Mouse (Mus musculus) forebrain, postnatal 0 days (tissue): ENCODE data around the gene Atp6v0d1. TPM values are rescaled to one million over a fixed set of nuclear protein-coding genes. Genes with fewer than 3 reads are reported as not detected.
A peak's percentile ranks its signal among the peaks of the same experiment; 100 is the strongest.

Source experiments
- ATAC-seq: fragments of 200-750 bp; cut with Nextera tagmentation; 2 replicates; pipeline ENCODE4 v1.8.0; 2017; ENCODE audit warnings: mild to moderate bottlenecking, moderate library complexity
- DNase-seq: peaks from one replicate; pipeline ENCODE4 v3.0.0-alpha.2; 2015
- H3K27ac ChIP-seq: fragments of 300-500 bp; sonication (generic); 2 replicates; pipeline ENCODE4 v1.5.1; 2014; ENCODE audit warnings: low read depth, mild to moderate bottlenecking, antibody characterized with exemption, low read length, moderate library complexity, mixed read lengths
- H3K27me3 ChIP-seq: fragments of 300-500 bp; sonication (generic); 2 replicates; pipeline ENCODE4 v1.6.1; 2014; ENCODE audit warnings: mild to moderate bottlenecking, low read length, mixed read lengths; ENCODE audit not compliant: insufficient read depth
- H3K36me3 ChIP-seq: fragments of 300-500 bp; sonication (generic); 2 replicates; pipeline ENCODE4 v1.6.1; 2014; ENCODE audit warnings: mild to moderate bottlenecking, moderate library complexity; ENCODE audit not compliant: insufficient read depth
- H3K4me1 ChIP-seq: fragments of 300-500 bp; sonication (generic); 2 replicates; pipeline ENCODE4 v1.6.1; 2014; ENCODE audit warnings: antibody characterized with exemption; ENCODE audit not compliant: insufficient read depth
- H3K4me2 ChIP-seq: fragments of 300-500 bp; sonication (generic); 2 replicates; pipeline ENCODE4 v1.6.1; 2014; ENCODE audit warnings: low read depth, mild to moderate bottlenecking, moderate library complexity
- H3K4me3 ChIP-seq: fragments of 300-500 bp; sonication (generic); 2 replicates; pipeline ENCODE4 v1.5.1; 2014; ENCODE audit warnings: low read depth, low read length, mixed read lengths
- H3K9ac ChIP-seq: fragments of 300-500 bp; sonication (generic); 2 replicates; pipeline ENCODE4 v1.6.1; 2014; ENCODE audit warnings: mild to moderate bottlenecking
- H3K9me3 ChIP-seq: fragments of 300-500 bp; sonication (generic); 2 replicates; pipeline ENCODE4 v1.6.1; 2016; ENCODE audit warnings: low read length
- CTCF ChIP-seq: sonication (generic); IDR thresholded peaks from 2 replicates; pipeline ENCODE4 v1.5.1; 2016; ENCODE audit warnings: antibody characterized with exemption, control low read depth, low read depth
- WGBS: fragments of 180-500 bp; shearing (Covaris S2); extraction: QIAGEN DNeasy Blood & Tissue Kit; methylation state at CpG from one replicate; pipeline ENCODE4 v1.1.7; 2014; 5-methylcytosine and 5-hydroxymethylcytosine counted together
- polyA plus RNA-seq: library from polyadenylated mRNA; unstranded; fragments of >200 nt; fragmentation: Nextera tagmentation; extraction: Ambion mirVana; gene quantifications from 2 replicates; pipeline ENCODE4 v1.2.1, GENCODE M21; 2015
- total RNA-seq: library from RNA; depleted of rRNA; stranded (reverse); fragments of >200 nt; gene quantifications from 2 replicates; pipeline ENCODE4 v1.2.3, GENCODE M21; 2014

Atp6v0d1 gene
- total and polyA plus RNA-seq, 2 experiments from 2014 or later, result 179 to 275 TPM

- 2% methylated on average over 57 of the region's 68 CpGs for WGBS
- Histone ChIP-seq H3K27ac (no peak within 1 kb of the TSS), H3K9me3 (no peaks in the 10 kb centered on the region), H3K4me2 (peak within 1 kb of the TSS; percentile 95), H3K9ac (peak within 1 kb of the TSS; percentile 41), H3K4me1 (peaks cover 11% of the 10 kb centered on the region; the same call in 1 of the 2 replicates), H3K36me3 (peaks cover 3% of the 10 kb centered on the region; the same call in 1 of the 2 replicates), H3K27me3 (peaks cover 11% of the 10 kb centered on the region), H3K4me3 (peak within 1 kb of the TSS; percentile 45)
- ATAC-seq, result peak; percentile 80
- TF ChIP-seq CTCF, result no peak; the same call in 1 of the 2 replicates
- peak; percentile 56 for DNase-seq
These were observed 47.2 kb downstream of the Atp6v0d1 start, which contains the start of gene Hsd11b2 for GRCm38 (mm10) chr8:105518436-105519313. Hsd11b2 (plus strand) TSS chr8:105518755.

- ATAC-seq (no peak), DNase-seq (no peak)
- no peaks in the 10 kb centered on the region for H3K9me3 ChIP-seq
- no peak for TF ChIP-seq CTCF
- no peak overlapping the region for H3K4me2 ChIP-seq
- no peaks in the 10 kb centered on the region for H3K36me3 ChIP-seq
- 51% methylated on average over 8 of the region's 8 CpGs for WGBS
- H3K27me3 ChIP-seq, result peaks cover 11% of the 10 kb centered on the region
- H3K4me3 ChIP-seq, result no peak overlapping the region
- H3K27ac ChIP-seq, result no peak overlapping the region
- H3K9ac ChIP-seq, result no peak overlapping the region
- H3K4me1 ChIP-seq, result peaks cover 11% of the 10 kb centered on the region; the same call in 1 of the 2 replicates
These were observed 48.5 kb downstream of the Atp6v0d1 start for GRCm38 (mm10) chr8:105517346-105517745.

GRCm38 (mm10) chr8:105516018-105516645 is 49.7 kb downstream of the Atp6v0d1 start:
- H3K9ac ChIP-seq, result 0 out of 2 replicates have a peak overlapping the region, but pooled peaks have one; percentile 3
- H3K27ac ChIP-seq, result no peak overlapping the region
- H3K9me3 ChIP-seq, result no peaks in the 10 kb centered on the region
- peak; percentile 84 for DNase-seq
- no peak overlapping the region for H3K4me3 ChIP-seq
- peak overlapping the region; percentile 35 for H3K4me2 ChIP-seq
- ATAC-seq, result peak; percentile 73
- peak; percentile 93 for TF ChIP-seq CTCF
- H3K4me1 ChIP-seq, result peaks cover 11% of the 10 kb centered on the region; the same call in 1 of the 2 replicates
- 12% methylated on average over 12 of the region's 12 CpGs for WGBS
- H3K27me3 ChIP-seq, result peaks cover 11% of the 10 kb centered on the region
- no peaks in the 10 kb centered on the region for H3K36me3 ChIP-seq

- 85% methylated on average over 5 of the region's 5 CpGs for WGBS
- Histone ChIP-seq H3K4me3 (no peak overlapping the region), H3K36me3 (no peaks in the 10 kb centered on the region), H3K27me3 (peaks cover 11% of the 10 kb centered on the region), H3K27ac (no peak overlapping the region), H3K4me1 (peaks cover 11% of the 10 kb centered on the region; the same call in 1 of the 2 replicates), H3K9me3 (no peaks in the 10 kb centered on the region), H3K9ac (no peak overlapping the region), H3K4me2 (no peak overlapping the region)
- TF ChIP-seq CTCF, result no peak
- DNase-seq, result no peak
- ATAC-seq, result no peak
These were observed 51.2 kb downstream of the Atp6v0d1 start for GRCm38 (mm10) chr8:105514656-105515055.

GRCm38 (mm10) chr8:105514194-105514593 is 51.7 kb downstream of the Atp6v0d1 start:
- ATAC-seq, result no peak
- WGBS, result 93% methylated on average over 6 of the region's 6 CpGs

GRCm38 (mm10) chr8:105509997-105510735 is 55.7 kb downstream of the Atp6v0d1 start:
- ATAC-seq (no peak), DNase-seq (no peak)
- WGBS, result 53% methylated on average over 12 of the region's 12 CpGs
- no peak for TF ChIP-seq CTCF
- Histone ChIP-seq H3K4me3 (no peak overlapping the region), H3K9me3 (no peaks in the 10 kb centered on the region), H3K27ac (no peak overlapping the region), H3K4me2 (no peak overlapping the region), H3K9ac (no peak overlapping the region), H3K4me1 (no peaks in the 10 kb centered on the region), H3K27me3 (no peaks in the 10 kb centered on the region), H3K36me3 (no peaks in the 10 kb centered on the region)

More at GRCm38 (mm10) chr8:105514194-105514593, 51.7 kb downstream of the Atp6v0d1 start:
- Histone ChIP-seq H3K27me3 (peaks cover 11% of the 10 kb centered on the region), H3K36me3 (no peaks in the 10 kb centered on the region), H3K27ac (no peak overlapping the region), H3K4me3 (no peak overlapping the region), H3K4me1 (peaks cover 11% of the 10 kb centered on the region; the same call in 1 of the 2 replicates), H3K9me3 (no peaks in the 10 kb centered on the region), H3K4me2 (no peak overlapping the region), H3K9ac (no peak overlapping the region)
- DNase-seq, result no peak
- TF ChIP-seq CTCF, result no peak
